Mouse (Mus musculus) kidney, postnatal 25 days (tissue): ENCODE measurements around the gene Fundc2.
A peak's percentile ranks its signal among the peaks of the same experiment; 100 is the strongest.

ENCODE experiments used
- DNase-seq, 2 experiments: peaks; one replicate each; pipeline ENCODE4 v3.0.0; 2021; ENCODE audit warnings: mixed read lengths in 2 of 2

Fundc2 gene

DNA sequence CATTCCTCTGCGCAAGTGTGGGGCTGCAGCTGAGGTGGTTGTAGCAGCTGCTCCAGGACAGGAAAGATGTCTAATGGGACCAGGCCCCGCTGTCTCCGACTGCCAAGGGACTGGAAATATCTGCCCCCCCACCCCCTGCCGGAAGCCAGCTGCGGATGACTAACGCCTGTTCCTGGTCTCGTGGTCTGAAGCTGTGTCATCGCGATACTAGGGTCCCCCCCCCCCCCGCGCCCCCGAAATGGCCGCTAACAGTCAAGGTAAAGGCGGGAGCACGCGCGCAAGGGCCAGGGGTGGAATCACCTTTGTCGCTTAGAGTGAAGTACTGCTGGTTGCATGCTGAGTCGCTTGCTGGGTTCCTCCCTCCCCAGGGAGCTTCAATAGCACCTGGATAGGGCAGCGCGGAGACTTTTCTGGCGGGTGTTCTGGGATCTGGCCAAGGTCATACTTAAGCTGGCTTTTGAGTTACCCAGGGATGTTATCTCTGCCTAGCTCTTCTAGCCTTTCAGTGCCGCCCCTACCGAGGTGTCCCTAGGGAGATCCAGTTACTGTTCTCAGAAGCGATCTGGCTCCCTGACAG lies at the start of gene Fundc2, which contains the start of gene F8:
Fundc2 (plus strand) TSS at position 205 of the 577 bp plus-strand sequence.
F8 (minus strand) TSS at position 421 of the 577 bp plus-strand sequence.
- DNase-seq = peak; percentile 84 to 89

DNA sequence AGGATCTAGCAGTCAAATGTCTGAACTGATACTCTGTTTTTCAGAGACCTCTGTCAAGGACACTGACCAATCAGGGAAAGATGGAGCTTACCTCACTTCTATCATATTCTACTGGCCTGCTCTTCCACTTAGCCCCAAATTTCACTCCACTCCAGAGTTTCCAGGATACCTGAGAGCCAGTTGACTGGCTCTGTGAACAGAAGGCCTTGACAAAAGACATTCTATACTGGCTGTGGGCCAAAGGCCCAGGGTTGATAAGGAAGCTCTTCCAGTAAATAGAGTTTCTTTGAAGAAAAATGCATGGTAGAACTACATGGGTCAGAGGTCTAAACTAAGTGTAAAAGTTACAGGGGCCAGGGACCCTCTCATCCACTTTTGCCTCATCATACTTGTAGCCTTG lies 12.0 kb upstream of the Fundc2 start:
- peak; percentile 38 to 42 for DNase-seq

DNA sequence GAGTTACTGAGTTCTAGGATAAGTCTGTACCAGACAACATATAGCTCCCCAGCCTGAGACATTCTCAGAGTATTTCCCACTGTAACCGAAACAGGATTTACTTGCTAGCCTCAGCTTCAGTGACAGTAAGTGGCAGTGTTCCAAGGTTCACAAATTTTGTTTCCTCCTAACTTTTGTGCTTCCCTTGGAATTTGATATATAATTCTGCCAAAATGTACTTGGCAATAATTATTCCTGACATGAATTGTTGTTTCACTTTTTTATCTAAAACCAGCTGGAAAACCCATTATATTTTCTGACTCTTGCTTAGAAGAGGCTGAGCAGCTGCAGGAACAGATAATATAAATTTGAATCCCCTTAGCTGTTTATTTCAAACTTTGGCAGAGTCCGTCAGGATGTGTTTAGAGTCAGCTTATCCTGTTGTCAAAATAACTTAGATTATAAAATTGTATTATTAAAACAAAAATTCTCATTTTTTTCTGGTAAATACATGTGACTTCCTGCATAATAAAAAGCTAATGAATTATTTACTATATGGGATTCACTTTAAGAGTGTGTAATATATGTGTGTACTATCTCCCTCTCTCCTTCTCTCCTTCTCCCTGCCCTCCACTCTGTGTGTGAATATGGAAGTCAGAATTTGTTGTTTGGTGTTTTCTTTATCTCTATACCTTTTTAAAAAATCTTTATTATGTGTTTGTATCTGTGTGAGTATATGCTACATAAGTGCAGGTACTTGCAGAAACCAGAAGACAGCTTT lies 9.4 kb upstream of the Fundc2 start:
- peak; percentile 32 to 33 for DNase-seq

DNA sequence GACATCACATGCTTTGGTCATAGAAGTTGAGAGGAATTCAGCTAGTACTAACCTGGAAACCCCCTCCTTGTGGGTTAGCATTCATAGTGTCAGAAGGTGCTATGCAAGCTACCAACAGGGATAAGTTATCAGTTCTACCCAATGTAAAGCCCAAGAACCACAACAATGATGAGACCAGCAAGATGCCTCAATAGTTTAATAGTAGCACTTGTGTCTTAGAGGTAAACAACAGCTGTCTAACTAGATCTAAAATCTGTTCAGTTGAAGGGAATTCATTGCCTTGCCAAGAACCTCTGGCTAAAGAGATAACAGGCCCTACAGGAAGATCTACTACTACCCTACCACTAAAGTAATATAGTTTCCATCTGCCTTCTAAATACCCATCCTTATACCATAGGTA lies 5.4 kb upstream of the Fundc2 start:
- DNase-seq = no peak

DNA sequence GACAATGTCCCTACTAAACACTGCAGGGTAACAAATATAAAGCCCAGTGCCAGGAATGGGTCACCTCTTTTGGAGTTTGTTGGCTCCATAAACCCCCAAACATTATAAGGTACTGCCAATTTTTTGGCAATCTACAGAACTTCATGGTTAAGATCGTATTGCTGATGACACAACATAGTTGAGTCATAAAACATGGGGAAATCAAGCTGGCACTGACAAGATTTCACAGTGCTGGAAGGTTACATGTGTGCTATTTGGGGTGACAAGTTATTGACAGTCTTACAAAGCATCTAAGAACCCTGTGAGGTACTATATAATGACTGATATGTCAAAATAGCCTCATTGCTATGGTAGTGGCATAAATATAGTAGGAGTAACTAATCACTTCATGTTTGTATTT lies 1.0 kb upstream of the Fundc2 start:
- DNase-seq = no peak

DNA sequence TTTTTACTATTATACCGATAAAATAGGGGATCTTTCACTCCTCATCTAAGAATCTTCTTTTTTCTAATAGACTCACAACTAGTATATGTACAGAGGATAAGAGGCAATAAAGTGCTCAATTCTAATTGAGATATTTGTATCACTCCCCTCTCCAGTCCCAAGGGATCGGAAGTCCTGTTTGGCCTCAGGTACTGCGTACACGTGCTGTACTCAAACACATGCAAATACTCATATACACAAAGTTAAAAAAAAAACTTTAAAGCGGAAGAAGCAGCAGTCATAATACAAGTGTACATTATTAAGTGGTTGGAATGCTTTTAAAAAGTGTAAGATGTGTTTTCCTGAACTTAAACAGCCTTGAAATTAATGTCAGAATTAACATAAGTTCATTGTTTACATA lies 500 bp upstream of the Fundc2 start:
- DNase-seq = no peak

DNA sequence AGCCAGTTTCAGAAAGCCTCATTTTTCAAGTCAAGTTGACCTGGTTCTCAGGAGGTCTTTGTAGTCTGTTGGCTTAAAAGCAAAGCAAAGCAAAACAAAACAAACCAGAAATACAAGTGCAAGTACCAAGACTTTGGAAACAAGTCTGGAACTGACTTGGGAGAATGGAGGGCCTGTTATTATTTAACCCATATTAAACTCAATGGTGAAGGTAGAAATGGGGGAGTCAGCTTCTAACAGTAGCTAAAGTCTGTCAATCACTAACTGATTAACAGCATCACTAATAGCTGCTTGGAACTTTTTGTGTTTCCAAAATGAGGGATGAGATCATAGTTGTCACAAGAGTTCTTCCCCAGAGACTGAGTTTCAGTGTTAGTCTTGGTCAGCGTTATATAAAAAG lies 17.3 kb downstream of the Fundc2 start:
- DNase-seq = no peak

DNA sequence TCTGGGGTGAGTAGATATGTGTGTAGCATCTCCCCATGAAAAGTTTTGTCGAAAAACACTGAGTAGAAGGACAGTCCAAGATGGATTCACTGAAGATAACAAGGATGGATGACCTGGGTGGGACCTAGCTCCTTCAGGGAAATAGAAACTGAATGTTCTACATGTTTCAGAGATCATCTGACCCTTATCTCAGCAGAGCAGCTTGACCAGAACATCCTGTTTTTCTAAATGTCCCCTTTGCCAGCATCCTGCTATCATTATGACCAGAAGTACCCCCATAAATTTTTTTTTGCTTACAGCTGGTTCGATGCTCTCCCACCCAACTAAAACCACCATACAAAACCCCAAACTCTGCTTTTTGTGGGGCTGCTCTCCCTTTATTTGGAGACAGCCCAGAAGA lies 20.5 kb downstream of the Fundc2 start:
- DNase-seq = peak in 1 of 2 experiments; percentile 4

DNA sequence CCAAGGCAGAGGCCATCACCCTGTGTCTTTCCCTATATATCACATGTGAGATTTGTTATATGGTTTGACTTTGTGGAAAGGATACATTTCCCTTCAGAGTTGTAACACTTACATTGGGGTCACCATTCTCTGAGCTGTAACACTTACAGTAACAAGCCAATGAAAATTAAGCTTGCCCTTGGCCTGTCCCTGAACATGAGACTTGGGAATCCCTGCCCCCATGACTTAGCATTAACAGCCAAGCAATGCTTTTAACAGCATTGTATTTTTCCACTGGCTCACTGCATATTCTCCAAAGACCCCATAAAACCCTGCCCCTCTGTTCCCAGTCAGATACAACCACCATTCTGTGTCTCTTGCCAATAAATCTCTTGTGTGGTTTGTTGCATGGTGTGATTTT lies 21.2 kb downstream of the Fundc2 start:
- peak in 1 of 2 experiments; percentile 1 for DNase-seq

DNA sequence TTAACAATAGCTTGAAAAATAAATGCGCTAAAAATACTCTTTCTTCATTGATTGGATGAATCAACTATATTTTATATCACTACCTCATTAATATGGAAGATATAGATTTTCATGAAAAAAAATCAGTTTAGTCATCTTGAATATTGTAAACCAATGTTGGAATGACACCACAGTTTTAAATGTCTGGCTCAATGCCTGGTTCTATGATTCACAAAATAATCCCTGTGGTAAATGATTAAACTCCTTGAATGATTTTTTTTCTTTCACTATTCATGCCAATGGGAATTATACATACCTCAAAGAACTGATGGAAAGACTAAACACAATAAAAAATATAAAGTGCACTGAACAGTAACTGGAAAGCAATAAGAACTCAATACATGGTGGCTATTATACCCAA lies 27.5 kb downstream of the Fundc2 start:
- DNase-seq = no peak

DNA sequence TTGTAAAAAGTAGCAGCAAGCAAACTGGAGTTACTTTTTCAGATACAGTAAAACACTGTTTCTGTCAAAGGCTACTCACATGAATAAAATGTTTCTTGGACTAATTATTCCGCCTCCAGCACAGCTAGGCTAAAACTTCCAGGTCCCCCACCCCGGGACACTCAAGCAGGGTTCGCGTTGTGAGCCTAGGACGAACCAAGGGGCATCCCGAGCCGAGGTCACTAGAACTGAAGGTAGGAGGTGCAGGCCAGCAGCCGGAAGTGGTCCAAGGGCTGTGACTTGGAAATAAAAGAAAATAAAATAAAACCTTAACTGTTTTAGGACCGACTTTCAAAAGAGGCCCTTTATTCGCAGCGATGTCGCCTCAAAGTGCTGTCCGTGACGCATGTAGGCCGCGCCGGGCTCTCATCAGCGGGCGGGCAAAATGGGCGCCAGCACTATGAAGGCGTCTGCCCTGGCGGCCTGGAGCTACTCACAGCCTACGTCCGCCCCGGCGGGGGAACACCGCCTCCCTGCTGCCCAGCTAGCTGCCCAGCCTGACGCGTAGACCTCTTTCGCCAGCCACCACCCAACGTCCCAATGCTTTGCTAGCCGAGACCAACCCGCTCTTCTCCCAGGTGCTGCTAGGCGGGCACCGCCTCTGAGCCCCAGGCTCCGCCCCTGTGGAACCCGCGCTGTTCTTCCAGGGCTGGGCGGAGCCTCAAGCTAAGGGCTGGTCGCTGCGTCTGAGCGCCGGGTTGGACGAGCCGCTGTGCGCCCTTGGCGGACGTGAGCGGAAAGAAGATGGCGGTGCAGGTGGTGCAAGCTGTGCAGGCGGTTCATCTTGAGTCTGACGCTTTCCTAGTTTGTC lies 34.0 kb downstream of the Fundc2 start, which contains the start of the genes Cmc4, Mtcp1 and Brcc3:
Cmc4 (minus strand) TSS at position 649 of the 850 bp plus-strand sequence.
Mtcp1 (minus strand) TSS at position 653 of the 850 bp plus-strand sequence.
Brcc3 (plus strand) TSS at position 693 of the 850 bp plus-strand sequence.
- DNase-seq = peak; percentile 88 to 95
